Mouse (Mus musculus) layer of hippocampus, adult 8-10 months (tissue): Measurements from ENCODE around the gene Fcgrt. TPM values are rescaled to one million over a fixed set of nuclear protein-coding genes. Genes with fewer than 3 reads are reported as not detected.

ENCODE experiments used
- DNase-seq, 2 experiments: peaks; one replicate each; pipeline ENCODE4 v3.0.0; 2022; ENCODE audit warnings: low spot score in 2 of 2
- microRNA-seq, 2 experiments: library from miRNA; unstranded; fragments of <30 nt; microRNA quantifications; one replicate each; pipeline ENCODE4 v1.2.0; 2022
- total RNA-seq, 4 experiments: library from RNA; stranded (reverse); gene quantifications; 2 replicates each; pipeline ENCODE4 v1.2.4; 2022

Gene Fcgrt
- total RNA-seq, 4 experiments from 2014 or later = 16.8 to 23.4 (median 20.1) TPM

DNA sequence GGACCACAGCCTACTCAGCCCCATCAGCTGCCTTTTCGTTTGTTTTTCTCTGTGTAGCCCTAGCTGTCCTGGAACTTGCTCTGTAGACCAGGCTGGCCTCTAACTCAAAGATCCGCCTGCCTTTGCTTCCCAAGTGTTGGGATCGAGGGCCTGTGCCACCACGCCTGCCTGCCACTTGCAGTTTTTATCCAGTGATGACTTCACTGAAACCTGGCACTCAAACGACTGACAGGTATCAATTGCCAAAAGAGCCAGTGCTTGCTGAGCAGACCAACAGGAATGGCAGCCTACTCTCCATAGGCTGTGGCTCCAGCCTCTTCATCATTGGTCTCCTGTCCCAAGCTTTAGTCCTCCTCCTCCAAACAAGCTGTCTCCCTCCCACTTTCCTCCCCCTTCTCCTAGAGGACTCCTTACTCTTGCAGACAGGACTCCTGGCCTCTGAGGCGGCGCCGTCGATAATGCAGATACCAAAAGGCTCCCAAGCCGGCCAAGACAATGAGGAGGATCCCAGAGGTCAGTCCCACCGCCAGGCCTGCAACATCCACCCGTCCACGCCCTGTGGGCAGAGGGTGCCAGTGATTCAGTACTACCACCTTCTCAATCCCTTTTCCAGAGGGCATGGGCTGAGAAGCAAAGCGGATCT, 47.2 kb downstream of the Fcgrt start:
- DNase-seq = no peak

DNA sequence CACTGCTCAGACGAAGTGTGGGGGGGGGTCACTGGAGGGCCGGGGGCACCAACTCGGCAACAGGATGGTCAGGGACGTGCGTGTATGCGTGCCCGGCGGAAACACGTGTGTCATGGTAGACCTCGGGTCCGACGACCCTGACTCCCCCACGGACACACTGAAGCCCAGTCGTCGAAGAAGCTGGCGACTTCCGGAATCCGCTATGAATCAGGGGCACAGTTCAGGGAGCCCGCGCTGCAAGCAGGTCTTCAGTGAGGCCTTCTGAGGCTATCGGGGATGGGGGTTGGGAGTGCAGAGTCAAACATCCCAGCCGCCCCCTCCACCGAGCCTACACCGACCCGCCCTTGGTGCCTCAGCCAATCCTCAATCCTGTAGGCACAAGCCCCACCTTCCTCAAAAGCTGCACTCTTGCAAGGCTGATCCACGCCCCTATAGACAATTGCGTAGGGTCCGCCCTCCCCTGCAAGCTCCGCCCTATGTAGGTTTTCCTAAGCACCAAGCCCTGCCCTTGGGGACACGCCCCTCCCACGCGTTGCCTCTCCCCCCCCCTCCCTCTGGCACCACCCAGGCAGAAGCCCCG, 49.6 kb downstream of the Fcgrt start:
- peak; percentile 92 to 95 for DNase-seq

DNA sequence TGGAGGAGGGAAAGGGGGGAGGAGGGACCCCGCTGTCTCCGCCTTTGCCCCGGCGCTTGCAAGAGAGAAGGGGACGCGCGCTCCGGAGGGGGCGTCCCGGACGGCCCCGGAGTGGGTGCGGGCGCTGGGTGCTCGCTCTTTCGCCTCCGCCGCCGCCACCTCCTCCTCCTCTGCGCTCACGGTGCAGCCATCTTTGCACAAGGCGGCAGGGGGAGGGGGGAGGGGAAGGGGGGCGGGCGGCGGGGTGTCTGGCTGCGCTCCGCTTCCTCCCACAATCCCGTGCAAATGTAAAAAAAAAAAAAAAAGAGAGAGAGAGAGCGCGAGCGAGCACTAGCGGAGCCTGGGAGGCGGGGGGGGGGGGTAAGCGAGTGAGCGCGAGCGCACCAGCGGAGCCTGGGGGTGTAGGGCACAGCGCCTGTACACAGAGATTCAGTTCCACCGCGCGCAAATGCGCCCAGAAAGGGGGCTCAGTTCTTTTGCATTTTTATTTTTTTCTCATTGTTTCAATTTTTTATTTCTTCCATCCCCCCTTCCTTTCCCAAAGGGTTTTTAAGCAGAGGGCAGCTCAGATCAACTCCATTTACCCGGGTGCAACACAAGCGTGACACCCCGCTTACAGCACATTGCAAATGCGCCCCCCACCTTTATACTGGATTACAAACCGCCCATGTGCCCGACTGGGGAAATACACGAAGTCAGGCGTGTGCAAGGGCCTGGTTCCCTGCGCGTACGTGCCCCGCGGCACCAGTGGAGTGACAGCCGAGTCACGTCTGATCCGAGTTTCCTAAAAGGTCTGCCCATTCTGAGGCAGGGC, 50.3 kb downstream of the Fcgrt start:
- DNase-seq = peak in 1 of 2 experiments; percentile 64

DNA sequence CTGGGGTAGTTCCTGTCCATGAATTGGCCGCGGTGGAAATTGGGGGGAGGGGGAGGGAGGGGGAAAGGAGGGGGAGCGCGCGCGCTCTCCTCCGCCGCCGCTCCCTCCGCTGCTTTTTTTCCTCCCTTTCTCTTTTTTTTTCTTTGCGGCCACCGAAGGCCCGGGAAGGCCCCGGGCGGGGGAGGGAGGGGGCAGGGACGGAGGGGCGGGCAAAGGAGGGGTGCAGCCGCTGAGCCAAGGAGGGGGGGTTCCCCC, 50.9 kb downstream of the Fcgrt start, which contains the start of gene Prr12:
Prr12 (minus strand) TSS at position 20 of the 255 bp plus-strand sequence.
- no peak for DNase-seq

DNA sequence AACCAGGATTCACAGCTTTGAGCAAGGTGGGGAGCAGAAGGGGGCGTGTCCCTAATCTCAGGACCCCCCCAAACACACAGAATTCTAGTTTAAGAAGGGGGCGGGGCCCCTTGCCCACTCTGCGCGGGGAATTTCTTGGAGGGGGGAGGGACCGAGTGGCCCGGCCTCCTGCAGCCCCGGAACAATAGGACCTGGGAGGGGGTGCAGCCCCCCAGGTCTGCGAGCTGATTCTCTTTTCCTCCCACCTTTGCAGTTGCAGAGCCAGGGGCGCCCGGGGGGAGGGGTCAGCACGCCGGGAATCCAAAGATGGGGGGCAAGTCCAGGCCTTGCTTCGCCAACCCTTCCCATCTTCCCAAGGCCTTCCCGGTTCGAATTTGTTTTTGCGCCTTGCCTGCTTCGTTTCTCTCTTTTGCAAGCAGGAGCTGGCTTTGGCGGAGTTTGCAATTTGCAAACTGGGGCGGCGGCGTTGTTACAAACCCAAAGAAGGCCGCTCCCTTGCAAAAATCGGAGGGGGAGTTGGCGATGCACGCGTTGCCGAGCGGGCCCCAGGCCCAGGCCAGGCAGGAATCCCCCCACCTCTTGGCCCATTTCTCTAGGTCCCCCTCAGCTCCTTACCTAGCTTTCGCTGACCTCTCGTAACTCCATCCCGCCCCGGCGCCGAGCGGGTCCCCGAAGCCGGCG, 51.3 kb downstream of the Fcgrt start:
- peak in 1 of 2 experiments; percentile 41 for DNase-seq

DNA sequence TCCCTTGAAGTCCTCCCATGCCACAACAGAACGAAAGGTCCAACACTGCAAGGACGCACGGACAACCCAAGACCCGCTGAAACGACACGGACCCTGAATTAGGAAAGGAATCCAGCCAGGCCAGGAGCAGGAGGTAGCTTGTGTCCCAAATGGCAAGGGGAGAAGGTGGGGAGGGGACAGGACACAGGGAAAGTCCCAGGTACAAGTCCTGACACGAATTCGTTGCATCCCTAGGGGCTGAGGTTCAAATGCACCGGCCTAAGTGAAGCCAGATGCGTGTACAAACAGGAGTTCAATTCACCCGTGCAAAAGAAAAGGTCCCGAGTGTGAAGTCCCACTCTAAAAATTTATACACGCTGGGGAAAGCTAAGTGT, 52.1 kb downstream of the Fcgrt start:
- no peak for DNase-seq

DNA sequence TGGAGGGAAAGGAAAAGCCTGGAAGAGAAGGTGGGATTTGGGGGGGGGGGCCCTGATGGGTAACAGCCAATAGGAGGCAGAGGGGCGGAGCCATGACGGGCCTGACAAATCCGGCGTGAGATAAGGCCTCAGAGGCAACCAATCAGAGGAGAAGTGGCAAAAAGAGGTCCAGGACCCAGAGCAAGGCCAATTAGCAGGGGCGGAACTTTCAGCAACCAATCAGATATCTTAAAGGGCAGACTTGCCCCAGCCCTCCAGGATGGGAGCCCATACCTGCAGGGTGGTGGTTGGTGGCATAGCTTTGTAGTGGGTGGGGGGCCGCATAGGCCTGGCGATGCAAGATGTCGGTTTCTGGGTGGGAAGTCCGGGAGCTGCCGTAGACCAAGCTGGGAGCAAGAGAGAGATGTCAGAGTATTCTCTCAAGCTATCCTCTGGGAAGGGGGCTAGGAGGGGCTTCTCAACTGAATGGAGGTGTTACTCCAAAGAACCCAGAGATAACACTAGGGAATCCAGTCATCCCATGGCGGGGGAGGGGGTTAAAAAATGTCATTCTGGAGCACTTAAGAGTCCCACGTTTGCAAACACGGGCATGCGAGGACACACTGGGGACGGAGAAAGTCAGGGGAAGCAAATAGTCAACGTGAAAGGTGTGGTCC, 52.6 kb downstream of the Fcgrt start:
- DNase-seq = peak; percentile 64 to 84

DNA sequence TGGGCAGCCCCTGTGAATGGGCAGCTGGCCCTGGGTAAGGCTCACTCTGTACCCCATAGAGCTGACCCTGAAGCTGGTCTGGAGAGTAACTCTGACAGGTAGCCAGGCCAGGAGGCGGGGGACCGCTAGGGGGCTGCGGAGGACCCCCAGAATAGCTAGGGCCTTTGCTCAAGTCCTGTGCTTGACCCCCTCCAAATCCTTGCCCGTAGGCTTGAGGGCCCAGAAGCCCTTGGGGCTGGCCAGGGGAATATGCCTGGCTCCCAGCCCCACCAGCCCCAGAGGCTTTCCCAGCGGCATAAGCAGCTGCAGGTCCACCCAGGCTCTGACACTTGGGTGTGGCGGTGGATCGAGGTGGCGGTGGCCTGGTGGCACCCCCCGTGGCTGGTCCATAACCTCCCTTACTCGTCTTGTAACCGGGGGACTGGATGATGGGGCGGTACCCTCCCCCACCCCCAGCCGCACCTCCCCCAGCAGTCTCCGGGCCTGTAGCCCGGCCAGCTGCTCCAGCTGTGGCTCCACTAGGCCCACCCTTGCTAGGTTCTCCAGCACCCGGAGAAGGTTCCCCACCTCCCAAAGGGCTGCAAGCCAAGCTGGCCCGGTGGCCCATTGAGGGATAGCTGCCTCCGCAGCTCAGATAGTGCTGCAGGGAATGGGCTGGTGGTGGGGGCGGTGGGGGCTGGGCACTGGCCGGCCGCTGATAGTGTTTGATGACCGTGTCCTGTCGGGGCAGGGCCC, 54.6 kb downstream of the Fcgrt start:
- DNase-seq = no peak

DNA sequence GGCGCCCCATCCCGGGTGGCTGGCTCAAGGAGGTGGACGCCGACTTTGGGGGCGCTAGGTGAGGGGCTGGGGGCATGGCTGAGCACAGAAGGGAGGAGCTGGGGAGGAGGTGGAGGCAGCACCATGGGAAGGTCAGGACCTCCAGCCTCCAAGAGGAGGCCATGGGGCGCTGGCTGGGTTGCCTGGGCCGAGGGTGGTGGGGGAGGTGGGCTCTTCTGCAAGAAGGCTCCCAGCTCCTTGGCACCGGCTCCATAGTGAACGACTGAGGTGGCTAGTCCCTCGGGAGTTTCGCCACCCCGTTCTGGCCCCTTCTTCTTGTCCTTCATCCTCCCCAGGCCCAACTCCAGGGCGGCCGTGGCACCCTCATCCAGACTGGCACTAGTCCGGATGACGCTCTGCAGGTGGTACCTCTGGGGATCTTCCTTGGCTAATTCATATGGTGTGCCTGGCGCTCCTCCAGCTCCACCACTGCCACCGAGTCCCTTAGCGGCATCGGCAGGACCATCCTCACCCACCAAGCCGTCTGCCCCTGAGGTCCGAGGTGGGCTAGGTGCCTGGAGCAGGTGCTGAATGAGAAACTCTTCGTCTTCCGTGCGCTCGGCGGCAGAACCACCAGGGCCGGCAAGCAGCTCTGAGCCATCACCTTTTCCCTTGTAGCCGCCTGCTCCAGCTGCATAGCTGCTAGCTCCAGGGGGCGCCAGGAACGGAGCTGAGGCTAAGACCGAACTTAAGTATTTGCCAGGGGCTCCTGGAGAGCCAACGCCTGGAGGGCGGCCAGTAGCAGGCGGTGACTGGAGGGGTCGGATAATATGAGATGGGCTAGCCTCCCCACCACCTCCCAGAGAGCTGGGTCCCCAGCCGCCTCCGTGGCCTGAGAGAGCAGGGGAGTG, 55.4 kb downstream of the Fcgrt start:
- no peak for DNase-seq

DNA sequence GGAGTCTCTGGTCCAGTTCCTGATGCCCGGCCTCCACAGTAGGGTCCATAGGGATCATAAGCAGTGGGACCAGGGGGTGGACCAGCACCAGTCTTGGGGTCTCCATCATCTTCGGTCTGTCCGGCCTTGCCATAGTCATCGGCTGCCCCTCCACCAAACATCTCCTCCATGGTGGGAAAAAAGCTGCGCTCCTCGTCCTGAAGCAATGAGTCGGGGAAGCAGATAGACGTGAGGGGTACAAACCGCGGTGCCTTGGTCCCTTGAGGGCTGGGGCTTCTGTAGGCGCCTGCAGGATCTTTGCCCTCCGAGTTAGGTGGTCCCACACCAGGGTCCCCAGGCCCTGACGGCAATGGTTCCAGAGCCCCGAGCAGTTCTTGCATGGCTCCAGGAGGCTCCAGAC, 56.2 kb downstream of the Fcgrt start:
- DNase-seq = no peak

DNA sequence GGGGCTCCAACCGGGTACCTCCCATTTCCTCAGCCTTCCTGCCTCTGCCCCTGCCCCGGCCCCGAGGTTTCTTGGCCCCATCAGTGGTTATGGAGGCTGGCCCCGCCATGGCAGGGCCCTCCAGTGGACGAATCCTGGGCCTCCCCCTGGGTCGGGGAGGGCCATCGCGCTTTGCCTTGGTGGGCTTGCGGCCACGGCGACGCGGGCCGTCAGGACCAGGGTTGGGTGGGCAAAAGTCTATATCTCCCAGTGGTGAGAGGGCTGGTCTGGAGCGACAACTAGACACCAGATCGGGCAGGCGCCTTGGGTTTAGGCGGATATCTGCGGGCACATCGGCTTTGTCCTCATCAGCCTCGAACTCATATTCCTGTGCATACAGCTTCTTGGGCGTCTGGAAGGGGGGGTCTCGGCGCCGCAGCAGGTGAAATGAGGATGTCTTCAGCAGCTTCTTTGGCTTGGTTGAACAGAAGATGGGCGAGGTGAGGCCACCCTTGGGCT, 56.7 kb downstream of the Fcgrt start:
- DNase-seq = no peak

DNA sequence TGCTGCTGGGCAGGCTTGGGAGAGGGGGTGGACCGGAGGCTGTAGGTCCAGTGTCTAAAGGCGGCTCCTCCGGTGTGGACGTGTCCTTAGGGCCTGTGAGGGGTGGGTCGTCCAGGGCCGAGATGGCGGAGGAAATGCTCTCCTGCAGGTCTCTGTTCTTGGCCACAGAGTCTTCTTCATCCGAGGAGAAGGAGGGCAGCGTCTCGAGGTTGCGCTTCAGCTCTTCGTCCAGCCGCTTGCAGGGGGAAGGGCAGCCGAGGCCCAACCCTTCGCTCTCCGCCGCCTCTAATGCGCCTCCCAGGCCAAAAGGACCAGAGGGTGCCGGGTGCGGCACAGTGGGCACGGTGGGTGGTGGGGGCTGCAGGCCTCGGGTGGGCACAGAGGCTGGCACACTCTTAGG, 57.9 kb downstream of the Fcgrt start:
- no peak for DNase-seq

DNA sequence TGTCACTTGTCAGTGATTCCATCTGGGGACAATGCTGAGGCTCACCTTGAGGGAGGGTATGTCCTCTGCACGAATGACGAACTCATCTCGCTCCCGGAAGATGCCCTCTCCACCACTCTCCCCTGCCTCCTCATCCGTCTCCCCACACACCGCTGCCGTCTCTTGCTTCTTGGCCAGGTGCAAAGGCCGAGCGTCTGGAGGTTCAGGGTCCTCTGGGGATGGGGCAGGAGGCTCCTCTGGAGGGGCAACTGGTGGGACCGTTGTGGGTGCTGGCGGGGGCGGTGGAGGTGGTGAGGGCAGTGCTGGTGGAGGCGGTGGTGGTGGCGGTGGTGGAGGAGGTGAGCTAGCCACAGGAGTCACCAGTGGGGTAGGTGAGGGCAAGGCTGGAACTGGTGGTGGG, 60.3 kb downstream of the Fcgrt start:
- no peak for DNase-seq

Small RNA genes within 50 kb of the gene (microRNA-seq; reads per million reads assigned to microRNA genes)
- gene Mir150 (875 to 1,234 reads per million in 2 experiments), gene Mir5121 (8.3 to 16.9 reads per million in 2 experiments)

Other genes starting within 250 kb of the Fcgrt start
- 10 to 100 TPM; 29.8 to 37.7 (median 32.4) TPM for gene Pnkp, start 246.7 kb downstream of the Fcgrt start, total RNA-seq
- gene Ptov1, start 234.1 kb downstream of the Fcgrt start, total RNA-seq = 100 to 1,000 TPM; 310 to 354 (median 329) TPM
- gene Med25, start 211.1 kb downstream of the Fcgrt start, total RNA-seq = 100 to 1,000 TPM in 3 of 4 experiments, 10 to 100 TPM in 1; 89.6 to 111 (median 107) TPM
- gene Fuz, start 207.8 kb downstream of the Fcgrt start, total RNA-seq = 10 to 100 TPM; 22.9 to 30.0 (median 26.7) TPM
- gene Ap2a1, start 174.4 kb downstream of the Fcgrt start, total RNA-seq = 100 to 1,000 TPM; 274 to 323 (median 303) TPM
- under 1 TPM; 0.37 to 0.85 (median 0.67) TPM for gene Tsks, start 160.6 kb downstream of the Fcgrt start, total RNA-seq
- 100 to 1,000 TPM; 123 to 144 (median 137) TPM for gene Cpt1c, start 129.0 kb downstream of the Fcgrt start, total RNA-seq
- gene Prmt1, start 117.3 kb downstream of the Fcgrt start, total RNA-seq = 100 to 1,000 TPM; 167 to 173 (median 172) TPM
- gene Irf3, start 106.2 kb downstream of the Fcgrt start, total RNA-seq = 10 to 100 TPM; 42.1 to 52.0 (median 45.0) TPM
- 1 to 10 TPM; 2.3 to 6.1 (median 4.3) TPM for gene Bcl2l12, start 105.1 kb downstream of the Fcgrt start, total RNA-seq
- gene Scaf1, start 87.5 kb downstream of the Fcgrt start, total RNA-seq = 100 to 1,000 TPM; 163 to 173 (median 167) TPM
- gene Rras, start 85.9 kb downstream of the Fcgrt start, total RNA-seq = 10 to 100 TPM; 13.7 to 16.8 (median 15.2) TPM
- 10 to 100 TPM; 72.9 to 75.3 (median 73.6) TPM for gene Prr12, start 51.0 kb downstream of the Fcgrt start, total RNA-seq
- 10 to 100 TPM; 42.2 to 53.5 (median 49.8) TPM for gene Nosip, start 41.4 kb downstream of the Fcgrt start, total RNA-seq
- 1 to 10 TPM; 6.5 to 7.6 (median 6.9) TPM for gene Prrg2, start 41.2 kb downstream of the Fcgrt start, total RNA-seq
- 10 to 100 TPM in 3 of 4 experiments, 1 to 10 TPM in 1; 9.9 to 13.9 (median 10.6) TPM for gene Rcn3, start 11.6 kb downstream of the Fcgrt start, total RNA-seq
- 100 to 1,000 TPM; 439 to 619 (median 513) TPM for gene Rps11, start 20.6 kb upstream of the Fcgrt start, total RNA-seq
- 1,000 to 10,000 TPM in 1 of 4 experiments, 100 to 1,000 TPM in 3; 731 to 1,022 (median 859) TPM for gene Rpl13a, start 24.9 kb upstream of the Fcgrt start, total RNA-seq
- gene Gm45713, start 32.4 kb upstream of the Fcgrt start, total RNA-seq = not detected
- 10 to 100 TPM; 10.0 to 12.0 (median 10.4) TPM for gene Flt3l, start 32.6 kb upstream of the Fcgrt start, total RNA-seq
- 10 to 100 TPM; 37.5 to 56.7 (median 46.3) TPM for gene Pih1d1, start 50.5 kb upstream of the Fcgrt start, total RNA-seq
- gene Aldh16a1, start 50.7 kb upstream of the Fcgrt start, total RNA-seq = 10 to 100 TPM; 16.9 to 18.6 (median 17.6) TPM
- 1,000 to 10,000 TPM; 1,166 to 1,245 (median 1,206) TPM for gene Slc17a7, start 60.1 kb upstream of the Fcgrt start, total RNA-seq
- gene Gfy, start 75.7 kb upstream of the Fcgrt start, total RNA-seq = under 1 TPM in 2 of 4 experiments, not detected in 2; 0.20 to 0.51 TPM
- not detected for gene Pth2, start 77.1 kb upstream of the Fcgrt start, total RNA-seq
- 1 to 10 TPM; 2.5 to 4.8 (median 3.6) TPM for gene Ccdc155, start 101.0 kb upstream of the Fcgrt start, total RNA-seq
- 1 to 10 TPM; 2.1 to 3.3 (median 2.6) TPM for gene Dkkl1, start 108.3 kb upstream of the Fcgrt start, total RNA-seq
- 1 to 10 TPM; 2.2 to 5.4 (median 3.7) TPM for gene Tead2, start 111.9 kb upstream of the Fcgrt start, total RNA-seq
- 10 to 100 TPM in 2 of 4 experiments, 1 to 10 TPM in 2; 6.3 to 34.1 (median 18.1) TPM for gene Cd37, start 135.3 kb upstream of the Fcgrt start, total RNA-seq
- 1 to 10 TPM; 1.9 to 3.4 (median 2.6) TPM for gene Slc6a16, start 137.2 kb upstream of the Fcgrt start, total RNA-seq
- not detected for gene Slc6a21, start 173.7 kb upstream of the Fcgrt start, total RNA-seq
- 10 to 100 TPM; 16.0 to 25.6 (median 19.4) TPM for gene Trpm4, start 229.9 kb upstream of the Fcgrt start, total RNA-seq
- gene Hrc, start 231.4 kb upstream of the Fcgrt start, total RNA-seq = under 1 TPM in 2 of 4 experiments, not detected in 2; 0.21 to 0.39 TPM